1 mouse cellular context compared by ENCODE assay signal in genomic region chr3:96823701-96824100, GRCm38 (mm10).
TF ChIP-seq lines count a peak whose summit lies in the region.

No protein-coding gene starts in this region.

TF ChIP-seq in MEL, 35 proteins besides CTCF, POLR2A, EP300 and RAD21 (continued from another document):
- TF ChIP-seq KAT2A (conservative IDR thresholded peaks at IDR 0.05; ENCODE audit: low read depth, low read length) (no peak), MAZ (IDR thresholded peaks at IDR 0.05; ENCODE audit: low read depth, low read length) (no peak), GABPA (IDR thresholded peaks at IDR 0.05; ENCODE audit: low read depth, low read length) (no peak)
